Mouse (Mus musculus) kidney, adult 8-10 months (tissue): ENCODE results near the gene Gdf11.

Source experiments
- DNase-seq, 2 experiments: peaks; one replicate each; pipeline ENCODE4 v3.0.0; 2022

Gdf11 gene

GRCm38 (mm10) chr10:128891296-128892094 is at the start of gene Gdf11:
Gdf11 (minus strand) TSS chr10:128891718.
- no peak for DNase-seq

GRCm38 (mm10) chr10:128940475-128941061 is 49.0 kb upstream of the Gdf11 start:
- DNase-seq = no peak

- DNase-seq = peak; percentile 41 to 56
These were observed 47.5 kb upstream of the Gdf11 start for GRCm38 (mm10) chr10:128938974-128939373.

GRCm38 (mm10) chr10:128938457-128938856 is 46.9 kb upstream of the Gdf11 start:
- DNase-seq = peak; percentile 92 to 93

GRCm38 (mm10) chr10:128937756-128938390 is 46.4 kb upstream of the Gdf11 start:
- DNase-seq = no peak

- DNase-seq = no peak
These were observed 44.4 kb upstream of the Gdf11 start for GRCm38 (mm10) chr10:128935826-128936440.

GRCm38 (mm10) chr10:128934997-128935787 is 43.7 kb upstream of the Gdf11 start:
- DNase-seq = no peak

GRCm38 (mm10) chr10:128933976-128934721 is 42.6 kb upstream of the Gdf11 start:
- no peak for DNase-seq

- peak in 1 of 2 experiments; percentile 40 for DNase-seq
These were observed 42.1 kb upstream of the Gdf11 start, which contains the start of gene Itga7 for GRCm38 (mm10) chr10:128933574-128933973. Itga7 (plus strand) TSS chr10:128933818.

GRCm38 (mm10) chr10:128931441-128931840 is 39.9 kb upstream of the Gdf11 start:
- no peak for DNase-seq

GRCm38 (mm10) chr10:128929638-128930378 is 38.3 kb upstream of the Gdf11 start:
- no peak for DNase-seq

GRCm38 (mm10) chr10:128928356-128928755 is 36.8 kb upstream of the Gdf11 start:
- DNase-seq = no peak

- no peak for DNase-seq
These were observed 32.4 kb upstream of the Gdf11 start, which contains the start of gene Bloc1s1 for GRCm38 (mm10) chr10:128923935-128924334. Bloc1s1 (minus strand) TSS chr10:128924035.

- peak; percentile 97 for DNase-seq
These were observed 31.6 kb upstream of the Gdf11 start for GRCm38 (mm10) chr10:128923013-128923691.

GRCm38 (mm10) chr10:128922822-128923012 is 31.2 kb upstream of the Gdf11 start, which contains the start of gene Rdh5:
Rdh5 (minus strand) TSS chr10:128922888.
- no peak for DNase-seq

GRCm38 (mm10) chr10:128921883-128922821 is 30.6 kb upstream of the Gdf11 start:
- no peak for DNase-seq

GRCm38 (mm10) chr10:128921251-128921650 is 29.7 kb upstream of the Gdf11 start:
- no peak for DNase-seq

GRCm38 (mm10) chr10:128920736-128921161 is 29.2 kb upstream of the Gdf11 start:
- DNase-seq = peak; percentile 53 to 77

- no peak for DNase-seq
These were observed 28.4 kb upstream of the Gdf11 start for GRCm38 (mm10) chr10:128919966-128920365.
